Mouse (Mus musculus): Measurements from ENCODE around the gene Npr2. TPM values are rescaled to one million over a fixed set of nuclear protein-coding genes. Genes with fewer than 3 reads are reported as not detected.
"Not testable (repeated sequence)": the region's sequence is repeated elsewhere in the genome, so short reads cannot be mapped to it uniquely, and the experiment has no call there.

Gene Npr2
- 10 to 100 TPM; 44.3 to 58.4 TPM for total RNA-seq (2021)

DNA sequence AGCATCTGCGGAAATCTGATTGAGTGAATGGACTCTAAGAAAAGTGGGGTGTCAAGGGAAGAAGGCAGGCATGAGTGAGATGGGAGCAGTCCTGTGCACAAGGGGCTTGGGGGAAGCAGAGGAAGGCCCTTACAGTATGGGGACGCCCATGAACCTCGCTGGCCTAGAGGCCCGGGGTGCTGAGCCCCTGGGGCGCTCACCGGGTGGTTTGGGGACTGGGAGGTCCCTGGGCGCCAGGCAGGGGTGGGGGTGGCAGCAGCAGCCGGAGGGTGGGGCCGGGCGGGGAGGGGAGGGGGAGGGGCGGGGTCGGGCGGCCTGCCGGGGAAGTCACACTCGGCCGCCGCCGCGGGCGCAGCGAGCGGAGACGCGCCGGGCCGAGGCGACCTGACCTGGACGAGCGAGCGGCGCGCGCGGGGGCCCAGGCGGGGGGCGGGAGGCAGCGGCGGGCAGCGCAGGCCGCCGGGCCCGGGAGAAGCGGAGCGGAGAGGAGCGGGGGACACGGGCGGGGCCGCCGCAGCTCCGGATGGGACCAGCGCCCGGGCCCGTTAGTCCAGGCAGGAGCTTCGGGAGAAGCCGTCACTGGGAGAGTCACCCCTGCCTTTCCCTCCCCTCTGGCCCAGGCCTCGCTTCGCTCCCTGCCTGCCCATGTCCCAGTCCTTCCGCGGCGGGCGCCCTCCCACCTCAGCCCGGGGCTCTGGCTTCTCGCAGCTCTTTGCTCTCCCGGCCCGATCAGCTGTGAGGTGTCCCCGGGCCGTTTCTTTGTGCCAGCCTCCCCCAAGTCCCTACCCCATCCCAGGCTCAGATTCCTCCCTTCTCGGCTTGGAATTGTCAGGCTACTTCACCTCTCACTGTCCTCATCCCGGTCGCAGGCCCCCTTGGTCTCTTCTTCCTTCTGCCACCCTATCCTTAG is at the start of gene Npr2:
Gene Npr2, plus strand, starts transcription at position 890 of the 910 bp plus-strand sequence.
- peak; percentile 36 to 51 for DNase-seq (ENCODE audit: extremely low spot score in 1 of 2, low spot score in 1 of 2)

DNA sequence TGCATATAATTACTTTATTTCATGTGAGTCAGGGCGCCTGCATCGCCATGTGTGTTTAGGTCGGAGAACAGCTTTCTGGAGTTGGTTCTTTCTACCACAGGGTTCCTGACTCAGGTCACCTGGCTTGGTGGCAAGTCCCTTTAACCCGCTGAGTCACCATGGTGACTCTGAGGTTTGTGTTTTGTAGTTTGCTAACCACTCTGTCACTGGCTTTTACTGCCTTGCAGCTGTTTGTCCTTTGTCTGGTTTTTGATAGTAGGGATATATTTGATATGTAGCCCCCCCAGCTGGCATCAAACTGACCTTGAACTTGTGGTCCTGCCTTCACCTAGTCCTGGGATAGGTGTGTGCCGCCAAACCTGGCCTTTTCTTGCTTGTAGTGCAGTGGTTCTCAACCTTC is 49.5 kb upstream of the Npr2 start:
- no peak for DNase-seq (ENCODE audit: extremely low spot score in 1 of 2, low spot score in 1 of 2)

DNA sequence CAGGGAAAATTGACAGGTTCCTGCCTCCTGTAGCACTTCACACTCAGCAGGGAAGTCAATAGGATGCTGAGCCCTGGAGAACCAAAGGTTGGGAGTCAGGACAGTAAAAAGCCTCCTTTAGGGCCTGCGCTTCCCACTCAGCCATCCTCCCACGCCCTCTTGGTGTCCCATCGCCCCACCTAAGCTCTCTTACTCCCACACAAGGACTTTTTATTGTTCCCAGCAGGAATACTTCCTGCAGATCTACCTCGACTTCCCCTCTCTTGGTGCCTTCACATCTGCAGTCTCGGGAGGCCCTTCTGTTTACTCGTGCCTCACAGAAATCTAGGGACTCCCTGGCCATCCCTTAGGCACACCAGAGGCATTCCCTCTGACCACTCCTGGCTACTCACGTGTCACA is 48.3 kb upstream of the Npr2 start:
- DNase-seq (ENCODE audit: extremely low spot score in 1 of 2, low spot score in 1 of 2): no peak

DNA sequence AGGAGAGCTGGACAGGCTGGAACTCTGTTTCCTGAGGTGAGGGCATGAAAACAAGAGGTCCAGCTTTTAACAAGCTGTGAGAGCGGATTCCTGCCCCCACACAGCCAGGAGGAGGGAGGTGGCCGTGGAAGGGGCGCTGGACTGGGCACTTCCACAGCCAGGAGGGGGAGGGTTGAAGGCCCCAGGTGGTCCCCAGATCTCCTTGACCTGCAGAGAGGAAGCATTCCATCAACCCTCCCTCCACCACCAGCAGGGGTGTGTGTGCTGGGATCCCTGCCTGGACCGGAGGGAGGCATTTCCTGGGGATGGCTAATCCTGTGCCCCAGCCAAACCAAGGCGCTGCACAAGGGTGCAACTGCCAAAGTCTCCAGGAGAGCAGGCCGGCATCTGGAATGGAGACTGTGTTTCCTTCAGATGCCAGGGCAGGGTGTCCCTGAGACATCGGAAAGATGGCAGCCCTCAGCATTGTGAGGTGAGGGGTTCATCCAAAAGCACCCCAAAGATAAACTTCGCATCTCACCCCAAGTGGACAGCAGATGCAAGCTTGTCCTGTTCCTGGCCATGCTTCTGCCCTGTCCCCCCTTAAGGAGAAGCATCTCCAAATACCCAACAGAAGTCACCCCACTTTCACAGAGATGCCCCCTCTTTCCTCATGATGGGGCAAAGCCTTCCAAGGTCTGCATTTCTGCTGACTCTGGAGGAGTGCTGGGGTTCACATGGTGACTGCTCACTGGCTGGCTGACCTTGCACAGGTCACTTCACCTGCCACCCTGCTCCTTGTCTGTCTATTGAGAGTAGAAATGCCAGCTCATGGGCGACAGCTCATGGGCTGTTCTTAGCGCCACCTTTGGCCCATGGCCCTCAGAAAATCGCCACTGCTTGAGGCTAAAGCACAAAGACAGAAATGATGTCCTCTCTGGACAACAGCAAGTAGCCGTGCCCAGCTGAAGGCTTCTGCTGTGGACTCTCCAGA is 47.0 kb upstream of the Npr2 start, which contains the start of gene Msmp:
Gene Msmp, minus strand, starts transcription at position 51 of the 973 bp plus-strand sequence.
- DNase-seq (ENCODE audit: extremely low spot score in 1 of 2, low spot score in 1 of 2): no peak

DNA sequence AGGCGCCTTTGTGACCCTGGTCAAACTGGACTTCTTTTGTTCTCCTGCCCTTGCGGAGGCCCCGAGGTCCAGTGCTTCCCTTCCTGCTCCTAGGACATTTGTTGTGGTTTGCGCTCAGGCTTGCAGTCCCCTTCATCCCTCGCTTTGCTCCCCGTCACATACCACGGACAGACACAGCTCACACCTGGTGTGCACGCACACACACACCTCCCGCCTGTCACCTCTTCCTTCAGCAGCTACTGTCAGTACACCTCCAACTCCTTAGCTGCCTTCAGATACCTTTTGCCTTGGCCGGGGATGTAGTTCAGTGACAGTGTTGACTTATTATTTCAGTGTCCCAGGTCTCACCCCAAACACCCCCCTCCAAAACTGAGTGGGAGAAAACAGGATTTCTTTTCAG is 46.1 kb upstream of the Npr2 start:
- no peak for DNase-seq (ENCODE audit: extremely low spot score in 1 of 2, low spot score in 1 of 2)

DNA sequence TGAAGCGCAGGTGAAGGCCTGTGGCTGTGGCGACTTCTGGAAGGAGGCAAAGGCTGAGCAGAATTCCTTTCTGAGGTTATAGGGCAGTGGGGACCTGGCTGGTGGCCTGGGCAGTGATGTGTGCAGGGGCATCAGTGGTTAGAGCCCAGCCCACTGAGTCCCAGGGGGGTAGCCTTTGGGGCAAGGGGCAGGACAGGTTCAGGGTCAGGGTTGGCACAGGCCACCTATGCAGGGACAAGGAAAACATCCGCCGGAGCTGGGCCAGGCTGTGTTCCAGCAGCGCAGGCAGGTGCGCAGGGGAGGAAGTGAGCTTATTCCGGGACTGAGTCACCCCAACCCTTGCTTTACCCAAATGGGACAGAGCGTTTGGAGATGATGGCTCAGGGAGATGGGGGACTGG is 45.3 kb upstream of the Npr2 start:
- no peak for DNase-seq (ENCODE audit: extremely low spot score in 1 of 2, low spot score in 1 of 2)

DNA sequence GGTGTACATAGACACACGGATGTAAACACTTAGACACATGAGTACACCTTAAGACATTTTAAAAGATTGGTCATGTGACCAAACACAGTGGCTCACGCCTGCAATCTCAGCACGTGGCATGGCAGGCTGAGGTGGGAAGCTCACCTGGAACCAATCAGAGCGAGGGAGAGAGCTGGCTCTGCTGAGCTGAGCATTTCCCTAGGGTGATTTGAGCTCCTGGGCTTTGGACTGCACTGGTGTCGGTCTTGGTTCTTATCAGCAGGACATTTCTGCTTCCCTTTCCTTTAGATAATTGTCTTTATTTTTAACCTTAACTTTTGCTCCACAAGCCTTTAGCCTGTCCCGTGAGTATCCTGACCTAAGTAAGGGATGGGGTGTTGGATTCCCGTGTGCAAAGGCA is 44.1 kb upstream of the Npr2 start:
- no peak for DNase-seq (ENCODE audit: extremely low spot score in 1 of 2, low spot score in 1 of 2)

DNA sequence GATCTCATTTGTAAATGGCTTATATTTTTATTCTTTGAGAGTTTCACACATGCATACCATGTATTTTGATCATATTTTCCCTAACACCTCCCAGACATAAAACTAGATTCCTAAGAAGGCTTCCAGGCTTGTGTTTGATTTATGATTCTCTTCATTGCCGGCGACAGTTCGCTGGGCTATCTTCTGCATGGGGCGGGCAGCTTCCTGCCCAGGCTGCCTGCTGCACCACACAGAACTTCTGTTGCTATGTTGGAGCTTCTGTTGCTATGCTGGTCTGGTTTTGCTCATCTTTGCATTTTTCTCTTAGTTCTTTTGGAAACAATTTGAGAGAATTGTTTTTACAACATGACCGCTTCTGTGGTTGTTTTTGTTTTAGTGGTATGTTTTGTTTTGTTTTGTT is 40.2 kb upstream of the Npr2 start:
- no peak for DNase-seq (ENCODE audit: extremely low spot score in 1 of 2, low spot score in 1 of 2)

DNA sequence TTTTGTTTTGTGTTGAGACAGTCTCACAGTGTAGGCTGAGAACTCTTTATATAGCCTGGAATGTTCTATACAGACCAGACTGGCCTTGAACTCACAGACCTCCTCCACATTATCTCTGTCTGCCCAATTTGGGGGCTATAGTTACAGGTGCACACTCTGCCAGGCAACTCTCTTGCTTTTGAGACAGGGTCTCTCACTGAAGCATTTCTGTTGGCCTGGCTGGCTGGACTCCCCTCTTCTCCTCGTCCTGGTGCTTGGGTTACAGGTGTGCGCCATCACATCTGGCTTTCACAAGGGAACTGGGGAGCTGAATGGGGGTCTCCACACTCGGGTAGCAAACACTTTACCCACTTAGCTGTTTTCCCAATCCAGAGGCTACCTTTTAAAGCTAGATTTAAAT is 39.8 kb upstream of the Npr2 start:
- no peak for DNase-seq (ENCODE audit: extremely low spot score in 1 of 2, low spot score in 1 of 2)

DNA sequence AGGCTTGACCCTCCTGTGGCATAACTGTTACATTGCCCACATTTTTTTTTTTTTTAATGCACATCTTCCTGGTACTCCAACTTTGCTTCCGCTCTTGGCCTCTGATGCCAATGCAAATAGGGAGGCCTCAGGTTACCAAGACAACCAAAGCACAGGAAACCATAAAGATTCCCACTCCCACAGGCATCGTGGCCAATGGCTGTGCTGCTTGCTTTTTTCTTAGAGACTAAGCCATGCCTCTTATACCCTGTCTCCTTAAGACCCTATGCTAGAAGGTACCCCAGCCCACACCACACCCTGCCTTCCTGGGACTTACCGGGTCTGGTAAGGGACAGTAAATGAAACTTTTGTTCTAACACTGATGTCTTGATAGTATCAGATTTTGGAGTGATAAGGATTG is 38.3 kb upstream of the Npr2 start:
- DNase-seq (ENCODE audit: extremely low spot score in 1 of 2, low spot score in 1 of 2): no peak

DNA sequence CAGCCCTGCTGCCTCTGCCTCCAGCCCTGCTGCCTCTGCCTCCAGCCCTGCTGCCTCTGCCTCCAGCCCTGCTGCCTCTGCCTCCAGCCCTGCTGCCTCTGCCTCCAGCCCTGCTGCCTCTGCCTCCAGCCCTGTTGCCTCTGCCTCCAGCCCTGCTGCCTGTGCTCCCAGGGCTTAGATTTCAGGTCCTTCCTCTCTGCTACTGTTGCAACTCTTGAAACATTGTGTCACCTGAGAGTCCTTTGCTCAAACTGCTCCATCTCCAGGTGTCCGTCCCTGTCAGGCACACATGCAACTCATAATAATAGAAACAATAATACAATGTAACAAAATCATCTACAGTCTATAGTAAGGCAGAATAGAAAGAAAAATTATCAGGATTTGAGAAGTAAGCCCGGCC is 35.1 kb upstream of the Npr2 start:
- not testable (repeated sequence) for DNase-seq (ENCODE audit: extremely low spot score in 1 of 2, low spot score in 1 of 2)

DNA sequence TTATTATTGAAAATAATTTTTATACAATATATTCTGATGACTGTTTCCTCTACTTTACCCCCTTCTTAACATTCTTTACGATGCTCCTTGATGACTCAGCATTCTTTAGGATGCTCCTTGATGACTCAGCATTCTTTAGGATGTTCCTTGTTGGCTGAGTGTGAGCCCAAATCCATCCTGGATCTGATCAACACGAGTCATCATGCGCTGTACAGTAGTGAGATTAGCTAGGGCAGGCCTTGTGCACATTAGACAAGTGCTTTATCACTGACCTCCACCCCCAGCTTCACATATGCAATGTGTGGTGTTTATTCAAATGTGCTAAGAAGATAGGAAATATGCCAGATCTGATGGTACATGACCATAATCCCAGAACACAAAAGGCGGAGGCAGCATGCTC is 33.5 kb upstream of the Npr2 start:
- DNase-seq (ENCODE audit: extremely low spot score in 1 of 2, low spot score in 1 of 2): no peak

DNA sequence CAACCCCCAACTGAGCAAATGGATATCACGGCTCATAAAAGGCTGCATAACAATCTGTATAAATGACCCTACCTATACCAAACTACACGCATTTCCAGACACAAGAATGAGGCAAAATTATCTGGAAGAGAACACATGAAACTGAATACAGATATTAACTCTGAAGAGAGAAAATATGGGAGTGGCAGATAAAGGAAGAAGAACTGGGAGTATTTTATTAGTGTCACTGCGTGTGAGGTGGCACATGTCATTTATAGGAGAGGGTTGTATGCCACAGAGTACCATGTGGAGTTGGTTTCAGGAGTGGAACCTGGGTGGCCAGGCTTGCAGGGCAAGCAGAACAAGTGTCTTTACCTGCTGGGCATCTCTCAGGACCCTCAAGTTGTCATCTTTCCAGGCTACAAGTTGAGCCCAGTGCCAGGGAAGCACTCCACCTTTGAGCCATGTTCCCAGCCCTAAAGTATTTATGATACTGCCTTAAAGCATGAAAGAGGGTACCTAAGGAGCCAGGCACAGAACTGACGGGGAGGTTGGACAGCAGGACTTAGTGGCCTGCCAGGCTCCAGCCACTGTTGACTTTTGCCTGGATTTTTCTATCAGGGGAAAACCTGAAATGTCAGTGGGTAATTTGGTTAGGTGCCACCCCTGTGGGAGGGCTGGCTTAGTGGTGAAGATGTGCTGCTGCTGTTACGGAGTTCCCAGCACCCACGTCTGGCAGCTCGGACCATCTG is 32.9 kb upstream of the Npr2 start:
- no peak for DNase-seq (ENCODE audit: extremely low spot score in 1 of 2, low spot score in 1 of 2)

DNA sequence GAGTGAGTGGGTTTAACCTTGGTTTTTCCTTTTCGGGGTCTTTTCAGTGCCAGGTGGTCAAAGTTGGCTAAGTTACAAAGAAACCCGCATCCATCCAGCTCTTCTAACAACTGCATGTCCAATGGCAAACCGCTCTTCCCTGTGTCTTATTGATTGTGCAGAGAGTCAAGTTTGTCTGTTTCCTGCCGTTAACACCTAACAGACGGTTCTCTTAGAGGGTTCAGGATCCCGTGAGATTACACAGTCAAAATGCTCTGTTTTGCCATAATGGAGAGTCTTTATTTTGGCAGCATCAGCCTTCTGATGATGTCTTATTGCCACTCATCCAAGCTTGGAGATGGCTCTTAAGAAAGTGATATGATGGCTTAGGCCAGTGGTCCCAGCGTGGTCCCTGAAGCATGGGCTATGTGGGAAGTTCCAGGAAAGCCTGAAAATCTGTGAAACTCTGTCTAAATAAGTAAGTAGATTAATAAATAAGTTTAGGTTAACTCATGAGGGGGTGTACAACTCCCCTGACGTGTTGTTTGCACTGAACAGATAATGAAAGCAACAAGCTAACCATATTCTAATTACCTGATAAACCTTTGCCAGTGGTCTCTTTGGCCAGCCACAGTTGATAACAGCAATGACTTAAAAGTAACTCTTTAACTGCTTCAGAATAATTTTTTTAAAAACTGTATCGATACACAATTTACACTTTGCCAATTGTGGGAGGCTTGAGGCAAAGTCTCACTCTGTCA is 31.4 kb upstream of the Npr2 start:
- DNase-seq (ENCODE audit: extremely low spot score in 1 of 2, low spot score in 1 of 2): no peak

DNA sequence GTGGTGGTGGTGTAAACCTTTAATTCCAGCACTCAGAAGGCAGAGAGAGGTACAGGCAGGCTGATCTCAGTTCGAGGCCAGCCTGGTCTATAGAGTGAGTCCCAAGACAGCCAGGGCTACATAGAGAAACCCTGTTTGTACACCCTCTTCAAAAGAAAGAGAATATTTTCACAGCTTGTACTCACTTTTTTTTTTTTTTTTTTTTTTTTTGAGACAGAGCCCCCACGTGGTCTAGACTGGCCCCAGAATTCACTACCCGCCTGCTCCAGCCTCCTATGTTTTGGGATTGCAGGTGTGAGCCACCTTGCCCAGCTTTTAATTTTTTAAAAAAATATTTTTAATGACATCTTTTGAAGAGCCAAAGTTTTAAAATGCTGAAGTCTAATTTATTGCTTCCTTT is 27.6 kb upstream of the Npr2 start:
- DNase-seq (ENCODE audit: extremely low spot score in 1 of 2, low spot score in 1 of 2): no peak

DNA sequence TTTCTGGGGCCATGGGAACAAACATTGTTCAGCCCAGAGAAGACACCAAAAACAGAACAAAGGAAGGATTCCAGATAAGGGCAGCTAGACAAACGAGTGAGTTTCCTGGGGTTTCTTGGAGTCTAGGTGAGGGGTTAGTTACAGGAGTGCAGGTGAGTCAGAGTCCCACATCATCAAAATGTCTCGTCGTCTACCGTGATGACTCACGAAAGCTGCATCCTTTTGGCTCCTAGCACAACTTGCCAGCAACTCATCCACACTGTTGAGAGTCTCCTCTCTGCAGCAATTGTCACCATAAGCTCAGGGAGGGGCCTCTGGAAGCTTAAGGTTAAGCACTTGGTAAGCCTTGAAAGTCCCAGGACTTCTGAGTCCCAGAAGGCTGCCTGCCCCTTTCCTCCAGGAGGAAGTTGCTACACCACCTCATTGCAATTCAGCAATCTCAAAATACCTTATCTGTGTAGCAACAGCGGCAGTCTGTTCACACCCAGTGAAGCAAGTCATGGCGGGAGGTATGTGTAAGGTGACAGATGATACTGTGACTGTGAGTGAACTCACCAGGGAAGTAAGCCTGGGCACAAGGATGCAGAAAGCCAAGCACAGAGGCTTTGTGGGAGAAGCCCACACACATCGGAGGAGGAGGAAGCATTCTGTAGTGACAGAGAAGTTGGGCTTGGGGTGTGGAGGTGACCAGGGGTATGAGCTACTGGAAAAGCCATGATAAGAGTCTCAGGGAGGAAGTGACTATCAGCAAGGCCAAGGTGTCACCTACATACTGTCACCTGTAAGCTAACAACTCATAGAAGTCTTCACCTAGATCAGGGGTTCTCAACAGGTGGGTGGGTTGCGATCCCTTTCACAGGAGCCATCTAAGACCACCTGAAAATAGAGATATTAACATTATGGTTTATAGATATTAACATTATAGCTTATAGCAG is 26.7 kb upstream of the Npr2 start:
- DNase-seq (ENCODE audit: extremely low spot score in 1 of 2, low spot score in 1 of 2): no peak

DNA sequence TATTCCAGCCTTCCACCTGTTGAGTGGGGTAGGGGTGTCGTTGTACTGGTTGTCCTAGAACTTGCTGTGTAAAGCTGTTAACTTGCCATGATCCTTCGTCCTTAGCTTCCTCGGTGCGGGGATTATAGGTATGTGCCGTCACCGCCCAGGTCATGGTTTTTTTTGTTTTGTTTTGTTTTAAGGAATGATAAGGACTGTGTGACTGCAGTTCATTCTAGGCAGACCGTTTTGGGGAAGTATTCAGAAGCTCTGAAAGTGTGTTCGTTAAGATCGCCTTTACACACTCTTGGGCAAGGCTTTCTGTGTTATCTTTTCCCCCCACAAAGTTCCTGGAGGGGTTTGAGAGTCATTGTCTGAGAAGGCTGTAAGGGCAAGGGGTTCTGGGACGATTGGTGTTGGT is 19.2 kb upstream of the Npr2 start:
- DNase-seq (ENCODE audit: extremely low spot score in 1 of 2, low spot score in 1 of 2): no peak

DNA sequence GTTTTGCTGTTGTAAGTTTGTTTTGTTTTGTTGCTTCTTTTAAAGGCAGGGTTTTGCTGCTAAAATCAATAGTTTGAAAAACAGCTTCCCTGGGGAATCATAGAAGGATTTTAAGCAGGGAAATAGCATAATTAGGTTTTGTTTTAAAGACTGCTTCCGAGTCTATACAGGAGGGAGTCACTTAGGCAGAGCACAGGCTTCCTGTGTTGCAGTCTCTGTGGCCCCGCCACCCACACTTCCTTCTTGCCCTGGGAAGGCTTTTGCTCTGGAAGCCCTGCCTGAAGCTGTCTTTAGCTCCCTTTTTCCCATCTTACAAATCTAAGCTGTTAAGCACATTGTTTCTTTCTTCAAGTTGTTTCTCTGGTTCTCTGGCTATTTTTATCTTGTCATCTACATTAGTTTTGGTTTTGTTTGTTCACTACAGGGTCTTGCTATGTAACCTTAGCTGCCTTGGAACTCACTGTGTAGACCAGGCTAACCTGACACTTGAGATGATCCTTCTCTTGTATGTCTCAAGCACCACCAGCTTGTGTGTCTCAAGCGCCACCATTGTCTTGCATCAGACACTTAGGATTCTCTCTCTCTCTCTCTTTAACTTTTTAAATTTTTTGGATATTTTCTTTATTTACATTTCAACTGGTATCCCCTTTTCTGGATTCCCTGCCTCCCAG is 18.5 kb upstream of the Npr2 start:
- DNase-seq (ENCODE audit: extremely low spot score in 1 of 2, low spot score in 1 of 2): no peak
